Mouse (Mus musculus): ENCODE measurements at regions not wholly inside any gene's neighbourhood (a gene's known extent, or its start where the extent isn't known, plus 50 kb on each side); places are given as distances from the start of the nearest gene placed in this dataset.

GRCm38 (mm10) chr17:45903294-45903693, 128.9 kb downstream of the Vegfa start:
- H3K4me3 ChIP-seq: no peak overlapping the region
- no peak for DNase-seq (ENCODE audit: low spot score)
- peaks cover 7% of the 10 kb centered on the region for H3K27me3 ChIP-seq (ENCODE audit: insufficient read depth, poor library complexity, severe bottlenecking)
- H3K27ac ChIP-seq: no peak overlapping the region
- no peaks in the 10 kb centered on the region for H3K9me3 ChIP-seq
- H3K36me3 ChIP-seq: no peaks in the 10 kb centered on the region
- WGBS: 86% methylated on average over 9 of the region's 9 CpGs
- H3K4me1 ChIP-seq (replicated peaks): peaks cover 12% of the 10 kb centered on the region

GRCm38 (mm10) chr17:45902668-45903067, 129.5 kb downstream of the Vegfa start:
- Histone ChIP-seq H3K4me1 (replicated peaks) (peaks cover 5% of the 10 kb centered on the region), H3K4me3 (no peak overlapping the region), H3K9me3 (no peaks in the 10 kb centered on the region), H3K27ac (no peak overlapping the region), H3K36me3 (no peaks in the 10 kb centered on the region), H3K27me3 (ENCODE audit: insufficient read depth, poor library complexity, severe bottlenecking) (peaks cover 7% of the 10 kb centered on the region)
- WGBS: 92% methylated on average over 7 of the region's 7 CpGs
- DNase-seq (ENCODE audit: low spot score): no peak

DNA sequence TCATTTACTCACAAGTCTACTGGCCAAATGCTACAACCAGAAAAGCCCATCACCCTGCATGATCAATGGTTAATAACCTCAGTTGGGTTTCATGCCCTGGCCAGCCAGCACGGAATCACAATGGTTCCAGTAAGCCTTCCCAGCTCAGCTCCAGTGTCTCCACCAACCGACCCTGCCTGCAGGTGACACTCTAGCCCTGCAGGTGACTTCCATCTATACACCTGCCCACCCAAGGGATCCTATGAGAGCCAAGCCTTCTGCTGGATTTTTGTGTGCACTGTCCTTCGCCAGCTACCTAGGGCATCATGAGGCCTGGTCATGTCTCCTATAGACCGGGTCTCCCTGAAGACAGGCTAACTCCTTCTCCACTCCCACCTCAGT, 135.3 kb downstream of the Vegfa start:
- no peak for DNase-seq (ENCODE audit: low spot score)
- no peaks in the 10 kb centered on the region for H3K27me3 ChIP-seq (ENCODE audit: insufficient read depth, poor library complexity, severe bottlenecking)
- no peak overlapping the region for H3K27ac ChIP-seq
- 65% methylated on average over 4 of the region's 4 CpGs for WGBS
- peaks cover 27% of the 10 kb centered on the region for H3K4me1 ChIP-seq (replicated peaks)
- H3K36me3 ChIP-seq: no peaks in the 10 kb centered on the region
- H3K9me3 ChIP-seq: no peaks in the 10 kb centered on the region
- no peak overlapping the region for H3K4me3 ChIP-seq

- WGBS: 65% methylated on average over 12 of the region's 12 CpGs
- Histone ChIP-seq H3K27me3 (ENCODE audit: insufficient read depth, poor library complexity, severe bottlenecking) (no peaks in the 10 kb centered on the region), H3K4me1 (replicated peaks) (peaks cover 27% of the 10 kb centered on the region), H3K9me3 (no peaks in the 10 kb centered on the region), H3K27ac (0 out of 2 replicates have a peak overlapping the region, but pooled peaks have one; percentile 23), H3K4me3 (no peak overlapping the region), H3K36me3 (no peaks in the 10 kb centered on the region)
- DNase-seq (ENCODE audit: low spot score): no peak
These were observed 135.8 kb downstream of the Vegfa start for GRCm38 (mm10) chr17:45896142-45896921.

- H3K36me3 ChIP-seq: no peaks in the 10 kb centered on the region
- no peak for DNase-seq (ENCODE audit: low spot score)
- no peak overlapping the region for H3K27ac ChIP-seq
- H3K27me3 ChIP-seq (ENCODE audit: insufficient read depth, poor library complexity, severe bottlenecking): peaks cover 5% of the 10 kb centered on the region
- no peaks in the 10 kb centered on the region for H3K9me3 ChIP-seq
- 90% methylated on average over 5 of the region's 5 CpGs for WGBS
- H3K4me3 ChIP-seq: no peak overlapping the region
- peaks cover 33% of the 10 kb centered on the region for H3K4me1 ChIP-seq (replicated peaks)
These were observed 138.0 kb downstream of the Vegfa start for GRCm38 (mm10) chr17:45894166-45894565.

GRCm38 (mm10) chr17:45893698-45894097, 138.5 kb downstream of the Vegfa start:
- Histone ChIP-seq H3K9me3 (no peaks in the 10 kb centered on the region), H3K27me3 (ENCODE audit: insufficient read depth, poor library complexity, severe bottlenecking) (peaks cover 8% of the 10 kb centered on the region), H3K4me3 (no peak overlapping the region), H3K27ac (no peak overlapping the region), H3K4me1 (replicated peaks) (peaks cover 33% of the 10 kb centered on the region), H3K36me3 (no peaks in the 10 kb centered on the region)
- WGBS: 86% methylated on average over 6 of the region's 6 CpGs
- DNase-seq (ENCODE audit: low spot score): no peak

- Histone ChIP-seq H3K9me3 (no peaks in the 10 kb centered on the region), H3K4me1 (replicated peaks) (peaks cover 33% of the 10 kb centered on the region), H3K27ac (no peak overlapping the region), H3K4me3 (no peak overlapping the region), H3K27me3 (ENCODE audit: insufficient read depth, poor library complexity, severe bottlenecking) (peaks cover 11% of the 10 kb centered on the region), H3K36me3 (no peaks in the 10 kb centered on the region)
- no peak for DNase-seq (ENCODE audit: low spot score)
- 90% methylated on average over 7 of the region's 7 CpGs for WGBS
These were observed 139.1 kb downstream of the Vegfa start for GRCm38 (mm10) chr17:45893094-45893493.

GRCm38 (mm10) chr17:45889451-45889850, 142.7 kb downstream of the Vegfa start:
- H3K9me3 ChIP-seq: no peaks in the 10 kb centered on the region
- peaks cover 37% of the 10 kb centered on the region for H3K27me3 ChIP-seq (ENCODE audit: insufficient read depth, poor library complexity, severe bottlenecking)
- no peaks in the 10 kb centered on the region for H3K36me3 ChIP-seq
- no peak overlapping the region for H3K27ac ChIP-seq
- no peak overlapping the region for H3K4me3 ChIP-seq
- WGBS: 66% methylated on average over 8 of the region's 8 CpGs
- peaks cover 36% of the 10 kb centered on the region for H3K4me1 ChIP-seq (replicated peaks)
- DNase-seq (ENCODE audit: low spot score): no peak

- peaks cover 33% of the 10 kb centered on the region for H3K4me1 ChIP-seq (replicated peaks)
- H3K36me3 ChIP-seq: no peaks in the 10 kb centered on the region
- H3K4me3 ChIP-seq: no peak overlapping the region
- H3K27me3 ChIP-seq (ENCODE audit: insufficient read depth, poor library complexity, severe bottlenecking): peaks cover 39% of the 10 kb centered on the region
- 65% methylated on average over 7 of the region's 7 CpGs for WGBS
- DNase-seq (ENCODE audit: low spot score): no peak
- H3K9me3 ChIP-seq: no peaks in the 10 kb centered on the region
- H3K27ac ChIP-seq: no peak overlapping the region
These were observed 143.1 kb downstream of the Vegfa start for GRCm38 (mm10) chr17:45889051-45889450.

GRCm38 (mm10) chr17:45886420-45887049, 145.6 kb downstream of the Vegfa start:
- Histone ChIP-seq H3K4me3 (peak overlapping the region; percentile 23; the same call in 1 of the 2 replicates), H3K27ac (peak overlapping the region; percentile 81), H3K27me3 (ENCODE audit: insufficient read depth, poor library complexity, severe bottlenecking) (peaks cover 42% of the 10 kb centered on the region), H3K9me3 (no peaks in the 10 kb centered on the region), H3K36me3 (no peaks in the 10 kb centered on the region), H3K4me1 (replicated peaks) (peaks cover 28% of the 10 kb centered on the region)
- WGBS: 2% methylated on average over 17 of the region's 17 CpGs
- DNase-seq (ENCODE audit: low spot score): peak; percentile 76

GRCm38 (mm10) chr17:45885461-45886336, 146.5 kb downstream of the Vegfa start:
- H3K4me3 ChIP-seq: peak overlapping the region; percentile 23; the same call in 1 of the 2 replicates
- no peak for DNase-seq (ENCODE audit: low spot score)

GRCm38 (mm10) chr17:45884021-45884722, 148.0 kb downstream of the Vegfa start:
- DNase-seq (ENCODE audit: low spot score): no peak
- Histone ChIP-seq H3K36me3 (no peaks in the 10 kb centered on the region), H3K4me1 (replicated peaks) (peaks cover 28% of the 10 kb centered on the region), H3K27me3 (ENCODE audit: insufficient read depth, poor library complexity, severe bottlenecking) (peaks cover 37% of the 10 kb centered on the region; the same call in 1 of the 2 replicates), H3K4me3 (no peak overlapping the region), H3K9me3 (no peaks in the 10 kb centered on the region), H3K27ac (no peak overlapping the region; the same call in 1 of the 2 replicates)
- 74% methylated on average over 9 of the region's 9 CpGs for WGBS

More at GRCm38 (mm10) chr17:45885461-45886336, 146.5 kb downstream of the Vegfa start:
- WGBS: 57% methylated on average over 24 of the region's 24 CpGs
- H3K9me3 ChIP-seq: no peaks in the 10 kb centered on the region
- no peaks in the 10 kb centered on the region for H3K36me3 ChIP-seq
- peaks cover 42% of the 10 kb centered on the region for H3K27me3 ChIP-seq (ENCODE audit: insufficient read depth, poor library complexity, severe bottlenecking)
- H3K4me1 ChIP-seq (replicated peaks): peaks cover 28% of the 10 kb centered on the region
- H3K27ac ChIP-seq: peak overlapping the region; percentile 81

All from hindbrain, embryonic 10.5 days (tissue).